Mouse (Mus musculus): ENCODE results near the gene Tpi1. TPM values are rescaled to one million over a fixed set of nuclear protein-coding genes. Genes with fewer than 3 reads are reported as not detected.

Tpi1 gene
- total RNA-seq, 1 experiment: 306 TPM

GRCm38 (mm10) chr6:124861266-124861665 is 47.2 kb upstream of the Tpi1 start:
- Histone ChIP-seq H3K36me3 (ENCODE audit: control insufficient read depth, insufficient read depth, low read length, poor library complexity, severe bottlenecking) (no peaks in the 10 kb centered on the region; the same call in 1 of the 2 replicates), H3K4me3 (ENCODE audit: insufficient read depth in 1 of 2, low read depth in 1 of 2, low read length in 2 of 2, poor library complexity in 1 of 2, severe bottlenecking in 1 of 2) (no peak overlapping the region), H3K9me3 (ENCODE audit: control insufficient read depth, insufficient read depth, low read depth, low read length) (no peaks in the 10 kb centered on the region), H3K27ac (ENCODE audit: insufficient read depth, low read depth, low read length, poor library complexity, severe bottlenecking) (peak overlapping the region; percentile 7; the same call in 1 of the 2 replicates), H3K4me1 (ENCODE audit: control insufficient read depth in 2 of 2, insufficient read depth in 2 of 2, low read length in 2 of 2, poor library complexity in 1 of 2) (peaks cover 7 to 35% of the 10 kb centered on the region in 2 experiments), H3K9ac (ENCODE audit: insufficient read depth, low read depth, low read length, poor library complexity, severe bottlenecking) (no peak overlapping the region)
- DNase-seq (ENCODE audit: low read depth, low spot score): no peak
- in situ Hi-C loops (cut with MboI; ENCODE audit: low sequenced_read_pairs in 2 of 2, unreplicated experiment in 2 of 2): no loop called here
- TF ChIP-seq ZC3H11A (IDR thresholded peaks at IDR 0.05; ENCODE audit: borderline replicate concordance, low read depth, low read length) (no peak), ZNF384 (IDR thresholded peaks at IDR 0.05; ENCODE audit: low read depth, low read length) (no peak), HCFC1 (IDR thresholded peaks at IDR 0.05; ENCODE audit: borderline replicate concordance, insufficient read depth, low read length) (no peak), CHD2 (IDR thresholded peaks at IDR 0.05; ENCODE audit: low read depth, low read length) (no peak), MAFK (IDR thresholded peaks at IDR 0.05; ENCODE audit: insufficient read depth, low read depth, low read length) (no peak)

GRCm38 (mm10) chr6:124860511-124860910 is 46.4 kb upstream of the Tpi1 start:
- H3K9me3 ChIP-seq (ENCODE audit: control insufficient read depth, insufficient read depth, low read depth, low read length): no peaks in the 10 kb centered on the region
- DNase-seq (ENCODE audit: low read depth, low spot score): no peak
- H3K9ac ChIP-seq (ENCODE audit: insufficient read depth, low read depth, low read length, poor library complexity, severe bottlenecking): no peak overlapping the region
- H3K27ac ChIP-seq (ENCODE audit: insufficient read depth, low read depth, low read length, poor library complexity, severe bottlenecking): no peak overlapping the region
- TF ChIP-seq ZNF384 (IDR thresholded peaks at IDR 0.05; ENCODE audit: low read depth, low read length): no peak
- in situ Hi-C loops (cut with MboI; ENCODE audit: low sequenced_read_pairs in 2 of 2, unreplicated experiment in 2 of 2): no loop called here
- no peak overlapping the region for H3K4me3 ChIP-seq (ENCODE audit: insufficient read depth in 1 of 2, low read depth in 1 of 2, low read length in 2 of 2, poor library complexity in 1 of 2, severe bottlenecking in 1 of 2)
- peaks cover 7 to 39% of the 10 kb centered on the region in 2 experiments for H3K4me1 ChIP-seq (ENCODE audit: control insufficient read depth in 2 of 2, insufficient read depth in 2 of 2, low read length in 2 of 2, poor library complexity in 1 of 2)
- H3K36me3 ChIP-seq (ENCODE audit: control insufficient read depth, insufficient read depth, low read length, poor library complexity, severe bottlenecking): no peaks in the 10 kb centered on the region; the same call in 1 of the 2 replicates

DNA sequence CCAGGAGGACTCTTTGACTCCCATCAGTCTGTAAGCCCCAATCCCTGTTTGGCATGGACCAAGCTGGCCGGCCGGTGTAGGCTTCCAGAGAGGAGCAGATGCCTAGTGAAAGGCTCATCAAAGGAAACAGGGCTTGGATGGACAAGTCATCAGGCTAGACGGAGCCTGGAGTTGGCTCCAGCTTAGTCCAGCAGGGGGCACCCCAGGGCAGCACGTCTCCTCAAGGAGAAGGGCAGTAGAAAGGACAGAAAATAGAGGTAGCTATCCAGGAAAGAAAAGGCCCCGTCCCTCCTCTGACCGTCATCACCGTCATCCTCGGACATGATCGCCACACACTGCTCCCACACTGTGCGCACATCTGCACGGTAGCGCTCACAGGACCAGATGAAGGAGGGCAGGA is 45.6 kb upstream of the Tpi1 start:
- DNase-seq (ENCODE audit: low read depth, low spot score): peak; percentile 68
- no peak overlapping the region for H3K27ac ChIP-seq (ENCODE audit: insufficient read depth, low read depth, low read length, poor library complexity, severe bottlenecking)
- H3K9ac ChIP-seq (ENCODE audit: insufficient read depth, low read depth, low read length, poor library complexity, severe bottlenecking): no peak overlapping the region
- peaks cover 7 to 44% of the 10 kb centered on the region in 2 experiments for H3K4me1 ChIP-seq (ENCODE audit: control insufficient read depth in 2 of 2, insufficient read depth in 2 of 2, low read length in 2 of 2, poor library complexity in 1 of 2)
- H3K4me3 ChIP-seq (ENCODE audit: insufficient read depth in 1 of 2, low read depth in 1 of 2, low read length in 2 of 2, poor library complexity in 1 of 2, severe bottlenecking in 1 of 2): peak overlapping the region in 1 of 2 experiments; percentile 35; a peak in 2 of 4 replicates
- no peaks in the 10 kb centered on the region for H3K9me3 ChIP-seq (ENCODE audit: control insufficient read depth, insufficient read depth, low read depth, low read length)
- no peaks in the 10 kb centered on the region; the same call in 1 of the 2 replicates for H3K36me3 ChIP-seq (ENCODE audit: control insufficient read depth, insufficient read depth, low read length, poor library complexity, severe bottlenecking)
- in situ Hi-C loops (cut with MboI; ENCODE audit: low sequenced_read_pairs in 2 of 2, unreplicated experiment in 2 of 2): no loop called here
- TF ChIP-seq ZC3H11A (IDR thresholded peaks at IDR 0.05; ENCODE audit: borderline replicate concordance, low read depth, low read length) (peak; percentile 53; the same call in 1 of the 2 replicates), MAFK (IDR thresholded peaks at IDR 0.05; ENCODE audit: insufficient read depth, low read depth, low read length) (no peak)

DNA sequence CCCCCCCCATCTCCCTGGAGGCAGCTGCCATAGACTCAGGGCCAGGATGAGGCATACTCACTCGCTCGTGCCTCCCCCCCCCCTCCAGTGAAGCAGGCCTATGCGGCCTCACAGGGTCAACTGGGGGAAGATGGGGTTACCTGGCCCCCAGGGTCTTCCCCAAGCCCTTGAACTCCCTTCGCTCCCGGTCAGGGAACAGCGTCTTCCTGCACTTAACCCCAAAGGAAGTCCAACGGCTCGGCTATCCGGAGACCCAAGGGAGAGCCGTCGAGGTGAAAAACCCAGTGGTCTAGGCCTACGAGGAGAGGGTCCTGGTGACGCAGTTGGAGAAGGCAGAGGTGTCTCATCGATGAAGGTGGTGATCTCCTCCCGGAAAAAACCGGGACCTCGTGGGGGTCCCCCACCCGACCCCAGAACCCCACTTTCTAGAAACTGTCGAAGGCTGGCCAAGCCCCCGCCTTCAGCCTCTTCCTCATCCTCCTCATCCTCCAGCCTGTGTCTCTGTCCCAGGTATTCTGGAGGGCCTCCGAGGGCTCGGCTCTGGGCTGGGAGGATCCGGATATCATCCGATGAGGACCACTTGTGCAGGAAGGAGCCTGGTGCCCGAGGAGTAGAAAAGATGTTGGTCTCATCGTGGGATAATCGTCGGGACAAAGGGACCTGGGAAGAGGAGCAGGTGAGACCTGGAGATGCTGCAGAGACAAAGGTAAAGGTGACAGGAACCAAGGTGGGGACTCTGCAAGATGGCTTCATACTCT is 44.6 kb upstream of the Tpi1 start:
- TF ChIP-seq HCFC1 (IDR thresholded peaks at IDR 0.05; ENCODE audit: borderline replicate concordance, insufficient read depth, low read length): no peak
- no peak overlapping the region for H3K27ac ChIP-seq (ENCODE audit: insufficient read depth, low read depth, low read length, poor library complexity, severe bottlenecking)

More for the DNA sequence above, 44.6 kb upstream of the Tpi1 start:
- Histone ChIP-seq H3K4me3 (ENCODE audit: insufficient read depth in 1 of 2, low read depth in 1 of 2, low read length in 2 of 2, poor library complexity in 1 of 2, severe bottlenecking in 1 of 2) (no peak overlapping the region), H3K4me1 (ENCODE audit: control insufficient read depth in 2 of 2, insufficient read depth in 2 of 2, low read length in 2 of 2, poor library complexity in 1 of 2) (peaks cover 7 to 47% of the 10 kb centered on the region in 2 experiments), H3K9ac (ENCODE audit: insufficient read depth, low read depth, low read length, poor library complexity, severe bottlenecking) (no peak overlapping the region), H3K9me3 (ENCODE audit: control insufficient read depth, insufficient read depth, low read depth, low read length) (no peaks in the 10 kb centered on the region), H3K36me3 (ENCODE audit: control insufficient read depth, insufficient read depth, low read length, poor library complexity, severe bottlenecking) (no peaks in the 10 kb centered on the region; the same call in 1 of the 2 replicates)
- no peak for DNase-seq (ENCODE audit: low read depth, low spot score)
- in situ Hi-C loops (cut with MboI; ENCODE audit: low sequenced_read_pairs in 2 of 2, unreplicated experiment in 2 of 2): no loop called here
